Mouse (Mus musculus): ENCODE measurements around the gene Rcn3. TPM values are rescaled to one million over a fixed set of nuclear protein-coding genes. Genes with fewer than 3 reads are reported as not detected.
A peak's percentile ranks its signal among the peaks of the same experiment; 100 is the strongest.

Rcn3 gene
- total RNA-seq, 1 experiment from 2014 or later: 52.6 TPM

DNA sequence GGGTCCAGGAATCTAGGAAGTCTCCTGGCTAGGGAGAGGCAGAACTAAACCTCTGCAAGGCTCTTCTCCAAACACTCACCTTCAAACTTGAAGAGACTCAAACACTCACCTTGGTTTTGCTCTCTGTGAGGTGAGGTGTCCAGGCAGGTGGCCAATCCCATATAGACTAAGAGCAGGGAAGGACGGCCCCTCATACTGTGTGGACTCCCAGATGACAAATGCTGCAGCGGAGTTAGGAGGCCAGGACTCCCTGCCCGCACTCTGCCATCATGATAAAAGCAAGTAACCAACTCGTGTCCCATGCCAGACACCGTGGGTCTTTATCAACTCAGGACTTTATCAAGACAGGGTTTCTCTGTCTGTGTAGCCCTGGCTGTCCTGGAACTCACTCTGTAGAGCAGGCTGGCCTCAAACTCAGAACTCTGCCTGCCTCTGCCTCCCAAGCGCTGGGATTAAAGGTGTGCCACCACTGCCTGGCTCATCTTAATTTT lies 31.3 kb downstream of the Rcn3 start:
- no peak for ATAC-seq (replicated peaks in 1 of 2; ENCODE audit: insufficient read depth in 1 of 2, low FRiP score in 2 of 2, low TSS enrichment in 1 of 2, low read depth in 1 of 2, poor library complexity in 2 of 2, severe bottlenecking in 2 of 2)

DNA sequence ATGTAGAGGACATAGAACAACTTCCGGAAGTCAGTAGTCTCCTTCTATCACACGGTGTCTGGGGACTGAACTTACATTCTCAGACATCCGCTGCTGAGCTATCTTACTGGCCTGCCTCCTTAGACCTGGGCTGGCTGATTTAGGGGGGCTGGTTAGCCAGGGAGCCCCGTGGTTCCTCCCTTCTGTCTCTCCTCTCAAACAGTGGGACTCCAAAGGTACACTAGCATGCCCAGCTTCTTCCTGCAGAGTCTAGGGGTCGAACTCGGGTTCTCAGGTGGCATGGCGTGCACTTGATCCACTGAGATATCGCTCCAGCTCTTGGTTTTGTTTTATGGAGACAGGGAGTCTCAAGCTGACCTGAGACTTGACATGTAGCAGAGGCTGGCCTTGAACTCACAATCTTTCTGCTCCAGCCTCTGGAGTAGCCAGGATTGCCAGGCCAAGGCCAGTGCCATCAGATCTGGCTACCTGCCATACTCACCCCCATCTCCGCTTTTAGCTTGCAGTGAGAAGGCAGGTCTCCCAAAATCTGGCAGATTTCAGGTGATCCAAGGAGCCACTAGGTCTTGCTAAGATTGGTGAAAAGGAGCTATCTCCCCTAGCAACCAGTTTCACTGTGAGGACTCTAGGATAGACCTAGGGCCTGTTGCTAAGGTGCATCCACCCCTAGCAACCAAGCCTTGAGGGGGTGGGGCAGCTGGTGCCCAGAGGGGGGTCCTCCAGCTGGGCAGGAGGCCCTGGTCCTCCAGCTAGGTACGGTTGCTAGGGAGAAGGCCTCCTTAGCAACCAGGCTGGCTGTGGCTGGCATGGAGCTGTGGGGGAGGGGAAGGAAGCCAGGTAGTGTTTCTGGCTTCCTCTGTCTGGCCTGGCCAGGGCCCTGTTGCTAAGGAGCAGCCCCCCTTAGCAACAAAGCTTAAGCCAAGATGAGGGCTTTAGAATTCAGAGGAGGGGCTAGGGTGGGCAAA lies 33.1 kb downstream of the Rcn3 start:
- no peak for ATAC-seq (replicated peaks in 1 of 2; ENCODE audit: insufficient read depth in 1 of 2, low FRiP score in 2 of 2, low TSS enrichment in 1 of 2, low read depth in 1 of 2, poor library complexity in 2 of 2, severe bottlenecking in 2 of 2)

DNA sequence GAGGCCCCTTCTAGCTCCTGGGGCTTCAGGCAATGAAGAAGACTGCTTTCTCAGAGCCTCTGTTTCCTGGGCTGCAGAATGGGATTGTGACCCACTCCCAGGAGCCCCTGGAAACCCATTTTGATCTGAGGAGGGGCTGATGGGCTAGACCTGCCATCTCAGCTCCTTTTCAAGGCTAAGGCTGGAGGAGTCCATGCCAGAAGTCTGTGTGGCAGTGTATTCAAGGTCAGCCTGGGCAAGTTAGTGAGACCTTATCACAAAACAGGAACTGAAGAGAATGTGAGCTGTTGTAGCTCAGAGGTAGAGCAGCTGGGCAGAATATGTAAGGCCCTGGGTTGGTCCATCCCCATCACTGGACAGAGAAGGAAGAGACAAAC lies 35.1 kb downstream of the Rcn3 start:
- no peak for ATAC-seq (replicated peaks in 1 of 2; ENCODE audit: insufficient read depth in 1 of 2, low FRiP score in 2 of 2, low TSS enrichment in 1 of 2, low read depth in 1 of 2, poor library complexity in 2 of 2, severe bottlenecking in 2 of 2)

DNA sequence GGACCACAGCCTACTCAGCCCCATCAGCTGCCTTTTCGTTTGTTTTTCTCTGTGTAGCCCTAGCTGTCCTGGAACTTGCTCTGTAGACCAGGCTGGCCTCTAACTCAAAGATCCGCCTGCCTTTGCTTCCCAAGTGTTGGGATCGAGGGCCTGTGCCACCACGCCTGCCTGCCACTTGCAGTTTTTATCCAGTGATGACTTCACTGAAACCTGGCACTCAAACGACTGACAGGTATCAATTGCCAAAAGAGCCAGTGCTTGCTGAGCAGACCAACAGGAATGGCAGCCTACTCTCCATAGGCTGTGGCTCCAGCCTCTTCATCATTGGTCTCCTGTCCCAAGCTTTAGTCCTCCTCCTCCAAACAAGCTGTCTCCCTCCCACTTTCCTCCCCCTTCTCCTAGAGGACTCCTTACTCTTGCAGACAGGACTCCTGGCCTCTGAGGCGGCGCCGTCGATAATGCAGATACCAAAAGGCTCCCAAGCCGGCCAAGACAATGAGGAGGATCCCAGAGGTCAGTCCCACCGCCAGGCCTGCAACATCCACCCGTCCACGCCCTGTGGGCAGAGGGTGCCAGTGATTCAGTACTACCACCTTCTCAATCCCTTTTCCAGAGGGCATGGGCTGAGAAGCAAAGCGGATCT lies 35.6 kb downstream of the Rcn3 start:
- ATAC-seq (replicated peaks in 1 of 2; ENCODE audit: insufficient read depth in 1 of 2, low FRiP score in 2 of 2, low TSS enrichment in 1 of 2, low read depth in 1 of 2, poor library complexity in 2 of 2, severe bottlenecking in 2 of 2): no peak

DNA sequence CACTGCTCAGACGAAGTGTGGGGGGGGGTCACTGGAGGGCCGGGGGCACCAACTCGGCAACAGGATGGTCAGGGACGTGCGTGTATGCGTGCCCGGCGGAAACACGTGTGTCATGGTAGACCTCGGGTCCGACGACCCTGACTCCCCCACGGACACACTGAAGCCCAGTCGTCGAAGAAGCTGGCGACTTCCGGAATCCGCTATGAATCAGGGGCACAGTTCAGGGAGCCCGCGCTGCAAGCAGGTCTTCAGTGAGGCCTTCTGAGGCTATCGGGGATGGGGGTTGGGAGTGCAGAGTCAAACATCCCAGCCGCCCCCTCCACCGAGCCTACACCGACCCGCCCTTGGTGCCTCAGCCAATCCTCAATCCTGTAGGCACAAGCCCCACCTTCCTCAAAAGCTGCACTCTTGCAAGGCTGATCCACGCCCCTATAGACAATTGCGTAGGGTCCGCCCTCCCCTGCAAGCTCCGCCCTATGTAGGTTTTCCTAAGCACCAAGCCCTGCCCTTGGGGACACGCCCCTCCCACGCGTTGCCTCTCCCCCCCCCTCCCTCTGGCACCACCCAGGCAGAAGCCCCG lies 38.0 kb downstream of the Rcn3 start:
- peak; percentile 93 to 94 for ATAC-seq (replicated peaks in 1 of 2; ENCODE audit: insufficient read depth in 1 of 2, low FRiP score in 2 of 2, low TSS enrichment in 1 of 2, low read depth in 1 of 2, poor library complexity in 2 of 2, severe bottlenecking in 2 of 2)

DNA sequence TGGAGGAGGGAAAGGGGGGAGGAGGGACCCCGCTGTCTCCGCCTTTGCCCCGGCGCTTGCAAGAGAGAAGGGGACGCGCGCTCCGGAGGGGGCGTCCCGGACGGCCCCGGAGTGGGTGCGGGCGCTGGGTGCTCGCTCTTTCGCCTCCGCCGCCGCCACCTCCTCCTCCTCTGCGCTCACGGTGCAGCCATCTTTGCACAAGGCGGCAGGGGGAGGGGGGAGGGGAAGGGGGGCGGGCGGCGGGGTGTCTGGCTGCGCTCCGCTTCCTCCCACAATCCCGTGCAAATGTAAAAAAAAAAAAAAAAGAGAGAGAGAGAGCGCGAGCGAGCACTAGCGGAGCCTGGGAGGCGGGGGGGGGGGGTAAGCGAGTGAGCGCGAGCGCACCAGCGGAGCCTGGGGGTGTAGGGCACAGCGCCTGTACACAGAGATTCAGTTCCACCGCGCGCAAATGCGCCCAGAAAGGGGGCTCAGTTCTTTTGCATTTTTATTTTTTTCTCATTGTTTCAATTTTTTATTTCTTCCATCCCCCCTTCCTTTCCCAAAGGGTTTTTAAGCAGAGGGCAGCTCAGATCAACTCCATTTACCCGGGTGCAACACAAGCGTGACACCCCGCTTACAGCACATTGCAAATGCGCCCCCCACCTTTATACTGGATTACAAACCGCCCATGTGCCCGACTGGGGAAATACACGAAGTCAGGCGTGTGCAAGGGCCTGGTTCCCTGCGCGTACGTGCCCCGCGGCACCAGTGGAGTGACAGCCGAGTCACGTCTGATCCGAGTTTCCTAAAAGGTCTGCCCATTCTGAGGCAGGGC lies 38.7 kb downstream of the Rcn3 start:
- ATAC-seq (replicated peaks in 1 of 2; ENCODE audit: insufficient read depth in 1 of 2, low FRiP score in 2 of 2, low TSS enrichment in 1 of 2, low read depth in 1 of 2, poor library complexity in 2 of 2, severe bottlenecking in 2 of 2): peak; percentile 30 to 43

DNA sequence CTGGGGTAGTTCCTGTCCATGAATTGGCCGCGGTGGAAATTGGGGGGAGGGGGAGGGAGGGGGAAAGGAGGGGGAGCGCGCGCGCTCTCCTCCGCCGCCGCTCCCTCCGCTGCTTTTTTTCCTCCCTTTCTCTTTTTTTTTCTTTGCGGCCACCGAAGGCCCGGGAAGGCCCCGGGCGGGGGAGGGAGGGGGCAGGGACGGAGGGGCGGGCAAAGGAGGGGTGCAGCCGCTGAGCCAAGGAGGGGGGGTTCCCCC lies 39.2 kb downstream of the Rcn3 start, which contains the start of gene Prr12:
TSS of gene Prr12 (minus strand) at position 20 of the 255 bp plus-strand sequence.
- ATAC-seq (replicated peaks in 1 of 2; ENCODE audit: insufficient read depth in 1 of 2, low FRiP score in 2 of 2, low TSS enrichment in 1 of 2, low read depth in 1 of 2, poor library complexity in 2 of 2, severe bottlenecking in 2 of 2): no peak

DNA sequence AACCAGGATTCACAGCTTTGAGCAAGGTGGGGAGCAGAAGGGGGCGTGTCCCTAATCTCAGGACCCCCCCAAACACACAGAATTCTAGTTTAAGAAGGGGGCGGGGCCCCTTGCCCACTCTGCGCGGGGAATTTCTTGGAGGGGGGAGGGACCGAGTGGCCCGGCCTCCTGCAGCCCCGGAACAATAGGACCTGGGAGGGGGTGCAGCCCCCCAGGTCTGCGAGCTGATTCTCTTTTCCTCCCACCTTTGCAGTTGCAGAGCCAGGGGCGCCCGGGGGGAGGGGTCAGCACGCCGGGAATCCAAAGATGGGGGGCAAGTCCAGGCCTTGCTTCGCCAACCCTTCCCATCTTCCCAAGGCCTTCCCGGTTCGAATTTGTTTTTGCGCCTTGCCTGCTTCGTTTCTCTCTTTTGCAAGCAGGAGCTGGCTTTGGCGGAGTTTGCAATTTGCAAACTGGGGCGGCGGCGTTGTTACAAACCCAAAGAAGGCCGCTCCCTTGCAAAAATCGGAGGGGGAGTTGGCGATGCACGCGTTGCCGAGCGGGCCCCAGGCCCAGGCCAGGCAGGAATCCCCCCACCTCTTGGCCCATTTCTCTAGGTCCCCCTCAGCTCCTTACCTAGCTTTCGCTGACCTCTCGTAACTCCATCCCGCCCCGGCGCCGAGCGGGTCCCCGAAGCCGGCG lies 39.7 kb downstream of the Rcn3 start:
- ATAC-seq (replicated peaks in 1 of 2; ENCODE audit: insufficient read depth in 1 of 2, low FRiP score in 2 of 2, low TSS enrichment in 1 of 2, low read depth in 1 of 2, poor library complexity in 2 of 2, severe bottlenecking in 2 of 2): no peak

DNA sequence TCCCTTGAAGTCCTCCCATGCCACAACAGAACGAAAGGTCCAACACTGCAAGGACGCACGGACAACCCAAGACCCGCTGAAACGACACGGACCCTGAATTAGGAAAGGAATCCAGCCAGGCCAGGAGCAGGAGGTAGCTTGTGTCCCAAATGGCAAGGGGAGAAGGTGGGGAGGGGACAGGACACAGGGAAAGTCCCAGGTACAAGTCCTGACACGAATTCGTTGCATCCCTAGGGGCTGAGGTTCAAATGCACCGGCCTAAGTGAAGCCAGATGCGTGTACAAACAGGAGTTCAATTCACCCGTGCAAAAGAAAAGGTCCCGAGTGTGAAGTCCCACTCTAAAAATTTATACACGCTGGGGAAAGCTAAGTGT lies 40.4 kb downstream of the Rcn3 start:
- ATAC-seq (replicated peaks in 1 of 2; ENCODE audit: insufficient read depth in 1 of 2, low FRiP score in 2 of 2, low TSS enrichment in 1 of 2, low read depth in 1 of 2, poor library complexity in 2 of 2, severe bottlenecking in 2 of 2): no peak

DNA sequence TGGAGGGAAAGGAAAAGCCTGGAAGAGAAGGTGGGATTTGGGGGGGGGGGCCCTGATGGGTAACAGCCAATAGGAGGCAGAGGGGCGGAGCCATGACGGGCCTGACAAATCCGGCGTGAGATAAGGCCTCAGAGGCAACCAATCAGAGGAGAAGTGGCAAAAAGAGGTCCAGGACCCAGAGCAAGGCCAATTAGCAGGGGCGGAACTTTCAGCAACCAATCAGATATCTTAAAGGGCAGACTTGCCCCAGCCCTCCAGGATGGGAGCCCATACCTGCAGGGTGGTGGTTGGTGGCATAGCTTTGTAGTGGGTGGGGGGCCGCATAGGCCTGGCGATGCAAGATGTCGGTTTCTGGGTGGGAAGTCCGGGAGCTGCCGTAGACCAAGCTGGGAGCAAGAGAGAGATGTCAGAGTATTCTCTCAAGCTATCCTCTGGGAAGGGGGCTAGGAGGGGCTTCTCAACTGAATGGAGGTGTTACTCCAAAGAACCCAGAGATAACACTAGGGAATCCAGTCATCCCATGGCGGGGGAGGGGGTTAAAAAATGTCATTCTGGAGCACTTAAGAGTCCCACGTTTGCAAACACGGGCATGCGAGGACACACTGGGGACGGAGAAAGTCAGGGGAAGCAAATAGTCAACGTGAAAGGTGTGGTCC lies 40.9 kb downstream of the Rcn3 start:
- ATAC-seq (replicated peaks in 1 of 2; ENCODE audit: insufficient read depth in 1 of 2, low FRiP score in 2 of 2, low TSS enrichment in 1 of 2, low read depth in 1 of 2, poor library complexity in 2 of 2, severe bottlenecking in 2 of 2): 0 out of 4 replicates have a peak, but pooled peaks of 1 of the 2 experiments have one; percentile 3

DNA sequence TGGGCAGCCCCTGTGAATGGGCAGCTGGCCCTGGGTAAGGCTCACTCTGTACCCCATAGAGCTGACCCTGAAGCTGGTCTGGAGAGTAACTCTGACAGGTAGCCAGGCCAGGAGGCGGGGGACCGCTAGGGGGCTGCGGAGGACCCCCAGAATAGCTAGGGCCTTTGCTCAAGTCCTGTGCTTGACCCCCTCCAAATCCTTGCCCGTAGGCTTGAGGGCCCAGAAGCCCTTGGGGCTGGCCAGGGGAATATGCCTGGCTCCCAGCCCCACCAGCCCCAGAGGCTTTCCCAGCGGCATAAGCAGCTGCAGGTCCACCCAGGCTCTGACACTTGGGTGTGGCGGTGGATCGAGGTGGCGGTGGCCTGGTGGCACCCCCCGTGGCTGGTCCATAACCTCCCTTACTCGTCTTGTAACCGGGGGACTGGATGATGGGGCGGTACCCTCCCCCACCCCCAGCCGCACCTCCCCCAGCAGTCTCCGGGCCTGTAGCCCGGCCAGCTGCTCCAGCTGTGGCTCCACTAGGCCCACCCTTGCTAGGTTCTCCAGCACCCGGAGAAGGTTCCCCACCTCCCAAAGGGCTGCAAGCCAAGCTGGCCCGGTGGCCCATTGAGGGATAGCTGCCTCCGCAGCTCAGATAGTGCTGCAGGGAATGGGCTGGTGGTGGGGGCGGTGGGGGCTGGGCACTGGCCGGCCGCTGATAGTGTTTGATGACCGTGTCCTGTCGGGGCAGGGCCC lies 42.9 kb downstream of the Rcn3 start:
- ATAC-seq (replicated peaks in 1 of 2; ENCODE audit: insufficient read depth in 1 of 2, low FRiP score in 2 of 2, low TSS enrichment in 1 of 2, low read depth in 1 of 2, poor library complexity in 2 of 2, severe bottlenecking in 2 of 2): no peak

DNA sequence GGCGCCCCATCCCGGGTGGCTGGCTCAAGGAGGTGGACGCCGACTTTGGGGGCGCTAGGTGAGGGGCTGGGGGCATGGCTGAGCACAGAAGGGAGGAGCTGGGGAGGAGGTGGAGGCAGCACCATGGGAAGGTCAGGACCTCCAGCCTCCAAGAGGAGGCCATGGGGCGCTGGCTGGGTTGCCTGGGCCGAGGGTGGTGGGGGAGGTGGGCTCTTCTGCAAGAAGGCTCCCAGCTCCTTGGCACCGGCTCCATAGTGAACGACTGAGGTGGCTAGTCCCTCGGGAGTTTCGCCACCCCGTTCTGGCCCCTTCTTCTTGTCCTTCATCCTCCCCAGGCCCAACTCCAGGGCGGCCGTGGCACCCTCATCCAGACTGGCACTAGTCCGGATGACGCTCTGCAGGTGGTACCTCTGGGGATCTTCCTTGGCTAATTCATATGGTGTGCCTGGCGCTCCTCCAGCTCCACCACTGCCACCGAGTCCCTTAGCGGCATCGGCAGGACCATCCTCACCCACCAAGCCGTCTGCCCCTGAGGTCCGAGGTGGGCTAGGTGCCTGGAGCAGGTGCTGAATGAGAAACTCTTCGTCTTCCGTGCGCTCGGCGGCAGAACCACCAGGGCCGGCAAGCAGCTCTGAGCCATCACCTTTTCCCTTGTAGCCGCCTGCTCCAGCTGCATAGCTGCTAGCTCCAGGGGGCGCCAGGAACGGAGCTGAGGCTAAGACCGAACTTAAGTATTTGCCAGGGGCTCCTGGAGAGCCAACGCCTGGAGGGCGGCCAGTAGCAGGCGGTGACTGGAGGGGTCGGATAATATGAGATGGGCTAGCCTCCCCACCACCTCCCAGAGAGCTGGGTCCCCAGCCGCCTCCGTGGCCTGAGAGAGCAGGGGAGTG lies 43.8 kb downstream of the Rcn3 start:
- ATAC-seq (replicated peaks in 1 of 2; ENCODE audit: insufficient read depth in 1 of 2, low FRiP score in 2 of 2, low TSS enrichment in 1 of 2, low read depth in 1 of 2, poor library complexity in 2 of 2, severe bottlenecking in 2 of 2): no peak

DNA sequence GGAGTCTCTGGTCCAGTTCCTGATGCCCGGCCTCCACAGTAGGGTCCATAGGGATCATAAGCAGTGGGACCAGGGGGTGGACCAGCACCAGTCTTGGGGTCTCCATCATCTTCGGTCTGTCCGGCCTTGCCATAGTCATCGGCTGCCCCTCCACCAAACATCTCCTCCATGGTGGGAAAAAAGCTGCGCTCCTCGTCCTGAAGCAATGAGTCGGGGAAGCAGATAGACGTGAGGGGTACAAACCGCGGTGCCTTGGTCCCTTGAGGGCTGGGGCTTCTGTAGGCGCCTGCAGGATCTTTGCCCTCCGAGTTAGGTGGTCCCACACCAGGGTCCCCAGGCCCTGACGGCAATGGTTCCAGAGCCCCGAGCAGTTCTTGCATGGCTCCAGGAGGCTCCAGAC lies 44.5 kb downstream of the Rcn3 start:
- ATAC-seq (replicated peaks in 1 of 2; ENCODE audit: insufficient read depth in 1 of 2, low FRiP score in 2 of 2, low TSS enrichment in 1 of 2, low read depth in 1 of 2, poor library complexity in 2 of 2, severe bottlenecking in 2 of 2): no peak

DNA sequence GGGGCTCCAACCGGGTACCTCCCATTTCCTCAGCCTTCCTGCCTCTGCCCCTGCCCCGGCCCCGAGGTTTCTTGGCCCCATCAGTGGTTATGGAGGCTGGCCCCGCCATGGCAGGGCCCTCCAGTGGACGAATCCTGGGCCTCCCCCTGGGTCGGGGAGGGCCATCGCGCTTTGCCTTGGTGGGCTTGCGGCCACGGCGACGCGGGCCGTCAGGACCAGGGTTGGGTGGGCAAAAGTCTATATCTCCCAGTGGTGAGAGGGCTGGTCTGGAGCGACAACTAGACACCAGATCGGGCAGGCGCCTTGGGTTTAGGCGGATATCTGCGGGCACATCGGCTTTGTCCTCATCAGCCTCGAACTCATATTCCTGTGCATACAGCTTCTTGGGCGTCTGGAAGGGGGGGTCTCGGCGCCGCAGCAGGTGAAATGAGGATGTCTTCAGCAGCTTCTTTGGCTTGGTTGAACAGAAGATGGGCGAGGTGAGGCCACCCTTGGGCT lies 45.1 kb downstream of the Rcn3 start:
- ATAC-seq (replicated peaks in 1 of 2; ENCODE audit: insufficient read depth in 1 of 2, low FRiP score in 2 of 2, low TSS enrichment in 1 of 2, low read depth in 1 of 2, poor library complexity in 2 of 2, severe bottlenecking in 2 of 2): no peak

DNA sequence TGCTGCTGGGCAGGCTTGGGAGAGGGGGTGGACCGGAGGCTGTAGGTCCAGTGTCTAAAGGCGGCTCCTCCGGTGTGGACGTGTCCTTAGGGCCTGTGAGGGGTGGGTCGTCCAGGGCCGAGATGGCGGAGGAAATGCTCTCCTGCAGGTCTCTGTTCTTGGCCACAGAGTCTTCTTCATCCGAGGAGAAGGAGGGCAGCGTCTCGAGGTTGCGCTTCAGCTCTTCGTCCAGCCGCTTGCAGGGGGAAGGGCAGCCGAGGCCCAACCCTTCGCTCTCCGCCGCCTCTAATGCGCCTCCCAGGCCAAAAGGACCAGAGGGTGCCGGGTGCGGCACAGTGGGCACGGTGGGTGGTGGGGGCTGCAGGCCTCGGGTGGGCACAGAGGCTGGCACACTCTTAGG lies 46.3 kb downstream of the Rcn3 start:
- no peak for ATAC-seq (replicated peaks in 1 of 2; ENCODE audit: insufficient read depth in 1 of 2, low FRiP score in 2 of 2, low TSS enrichment in 1 of 2, low read depth in 1 of 2, poor library complexity in 2 of 2, severe bottlenecking in 2 of 2)
